ENCODE assay signal across 32 mouse cellular contexts in genomic region chr16:30253374-30253773, GRCm38 (mm10). TPM values are rescaled to one million over a fixed set of nuclear protein-coding genes. Genes with fewer than 3 reads are reported as not detected.
DNase-seq lines count a peak whose midpoint lies in the region; ATAC-seq and TF ChIP-seq lines count a peak whose summit lies in the region.
"Had no signal": no experiment of that assay in that cellular context is flagged by ENCODE, and none has a peak within 500 bp of the region (broad histone marks: within the 10 kb centered on the region; RNA-seq: fewer than 3 reads in every experiment).

No protein-coding gene starts in this region.

- H3K4me3 ChIP-seq in liver, adult 2 months (ENCODE audit: insufficient read depth, low read depth, low read length) = no peak overlapping the region
- no peak overlapping the region for H3K4me3 ChIP-seq in intestine, embryonic 16.5 days (ENCODE audit: low read length)
- H3K4me3 ChIP-seq: embryonic facial prominence, embryonic 12.5 days; embryonic facial prominence, embryonic 15.5 days; erythroblast, embryonic 14.5 days; forebrain, embryonic 12.5 days; forebrain, embryonic 15.5 days; heart, embryonic 12.5 days; heart, embryonic 15.5 days; hindbrain, embryonic 10.5 days had no signal

- H3K27ac ChIP-seq in liver, adult 2 months (replicated peaks; ENCODE audit: insufficient read depth, low read depth, low read length) = peak overlapping the region; percentile 98
- H3K27ac ChIP-seq in intestine, embryonic 16.5 days (ENCODE audit: low read length) = no peak overlapping the region
- H3K27ac ChIP-seq: embryonic facial prominence, embryonic 12.5 days; embryonic facial prominence, embryonic 15.5 days; forebrain, embryonic 12.5 days; forebrain, embryonic 15.5 days; heart, embryonic 15.5 days; hindbrain, embryonic 10.5 days; hindbrain, embryonic 14.5 days had no signal

- no peaks in the 10 kb centered on the region for H3K27me3 ChIP-seq in liver, adult 2 months (ENCODE audit: control insufficient read depth, insufficient read depth, low read length)
- no peaks in the 10 kb centered on the region for H3K27me3 ChIP-seq in intestine, embryonic 16.5 days (replicated peaks; ENCODE audit: control insufficient read depth, insufficient read depth, low read length)
- H3K27me3 ChIP-seq: Patski had no signal

- no peaks in the 10 kb centered on the region for H3K79me2 ChIP-seq in liver, adult 2 months (ENCODE audit: control insufficient read depth, insufficient read depth, low read length)

- TF ChIP-seq POLR2A in liver, adult 2 months (IDR thresholded peaks at IDR 0.05; ENCODE audit: extremely low read depth, insufficient read depth, low read length) = no peak

- DNase-seq in kidney, adult 18-20 months = peak; percentile 28
- no peak for DNase-seq in kidney, postnatal 4 days
- DNase-seq in liver, adult 2 months (ENCODE audit: extremely low read depth, low read depth, low spot score) = peak; percentile 95
- no peak for DNase-seq in liver
- peak; percentile 61 for DNase-seq in large intestine, adult 2 months (ENCODE audit: low read depth, low spot score)
- DNase-seq: adrenal gland, postnatal 10 days; adrenal gland, postnatal 36 days; B cell, adult 2 months; cerebellum, adult 18-20 months; cerebellum, adult 9-11 months; cerebellum, postnatal 25 days; gastrocnemius, postnatal 25 days; heart, adult 18-20 months; heart, postnatal 10 days; heart, postnatal 36 days had no signal

- TF ChIP-seq CTCF in liver, adult 2 months (IDR thresholded peaks at IDR 0.05; ENCODE audit: low read depth, low read length) = no peak

- H3K4me2 ChIP-seq in intestine, embryonic 16.5 days (ENCODE audit: low read depth, low read length) = no peak overlapping the region
- H3K4me2 ChIP-seq: embryonic facial prominence, embryonic 12.5 days; embryonic facial prominence, embryonic 15.5 days; forebrain, embryonic 12.5 days; forebrain, embryonic 15.5 days; heart, embryonic 12.5 days; heart, embryonic 15.5 days; hindbrain, embryonic 14.5 days had no signal

- H3K36me3 ChIP-seq in liver, adult 2 months (ENCODE audit: control insufficient read depth, insufficient read depth, low read length) = no peaks in the 10 kb centered on the region
- H3K36me3 ChIP-seq in intestine, embryonic 16.5 days (ENCODE audit: control insufficient read depth, insufficient read depth, low read length) = no peaks in the 10 kb centered on the region
- H3K36me3 ChIP-seq: embryonic facial prominence, embryonic 12.5 days; embryonic facial prominence, embryonic 15.5 days; forebrain, embryonic 12.5 days; forebrain, embryonic 15.5 days; G1E; heart, embryonic 12.5 days; heart, embryonic 15.5 days; hindbrain, embryonic 10.5 days had no signal

- ATAC-seq in intestine, embryonic 16.5 days = peak; percentile 62
- ATAC-seq in erythroblast, adult 5-6 weeks (replicated peaks; ENCODE audit: low FRiP score, poor library complexity, severe bottlenecking) = no peak
- ATAC-seq: forebrain, embryonic 15.5 days; Patski had no signal

- WGBS in liver, adult 2 months = 30% methylated on average over 4 of the region's 4 CpGs
- WGBS in intestine, embryonic 16.5 days = 66% methylated on average over 4 of the region's 4 CpGs
- 44% methylated on average over 4 of the region's 4 CpGs for whole genome bisulfite sequencing in large intestine, adult 2 months

- H3K9ac ChIP-seq in liver, adult 2 months (ENCODE audit: low read depth, low read length) = 0 out of 2 replicates have a peak overlapping the region, but pooled peaks have one; percentile 13
- no peak overlapping the region for H3K9ac ChIP-seq in intestine, embryonic 16.5 days (ENCODE audit: low read depth, low read length)
- H3K9ac ChIP-seq: embryonic facial prominence, embryonic 12.5 days; embryonic facial prominence, embryonic 15.5 days; forebrain, embryonic 12.5 days; forebrain, embryonic 15.5 days; heart, embryonic 12.5 days; heart, embryonic 15.5 days; hindbrain, embryonic 14.5 days had no signal

- no peaks in the 10 kb centered on the region for H3K9me3 ChIP-seq in intestine, embryonic 16.5 days (ENCODE audit: control insufficient read depth, low read length)
- H3K9me3 ChIP-seq: embryonic facial prominence, embryonic 12.5 days; embryonic facial prominence, embryonic 15.5 days; forebrain, embryonic 12.5 days; forebrain, embryonic 15.5 days; G1E; heart, embryonic 12.5 days; heart, embryonic 15.5 days; hindbrain, embryonic 10.5 days had no signal

- H3K4me1 ChIP-seq in liver, adult 2 months (ENCODE audit: control insufficient read depth, insufficient read depth, low read length) = peaks cover 39% of the 10 kb centered on the region
- peaks cover 7% of the 10 kb centered on the region for H3K4me1 ChIP-seq in intestine, embryonic 16.5 days (ENCODE audit: control insufficient read depth, insufficient read depth, low read length)
- H3K4me1 ChIP-seq: forebrain, embryonic 12.5 days had no signal

RNA-seq across cellular contexts. Expression of gene Cpn2, which starts 13.9 kb away (rescaled TPM):
- total RNA-seq in liver, adult 2 months (2014; rRNA removed) = 137 and 158 TPM in 2 replicates
- 263 and 285 TPM in 2 replicates for polyA plus RNA-seq in liver, adult 2 months (2012; rRNA removed)
- 0.24 and 0.28 TPM in 2 replicates for polyA plus RNA-seq in intestine, embryonic 16.5 days (2015; fragmentation: Nextera tagmentation; extraction: Ambion mirVana)
- 0.38 and 0.44 TPM in 2 replicates for polyA plus RNA-seq in large intestine, adult 2 months (2012; rRNA removed)
- total RNA-seq in erythroblast, adult 5-6 weeks (2015; ENCODE audit: low replicate concordance) = not detected in 2 replicates
- not detected in 2 replicates for total RNA-seq in erythroblast, adult 5-6 weeks (2017; ENCODE audit: low replicate concordance)
- total RNA-seq: CH12.LX; common myeloid progenitor, adult 5-6 weeks; gastrocnemius, postnatal 25 days had no signal
- polyA plus RNA-seq: embryonic facial prominence, embryonic 12.5 days; embryonic facial prominence, embryonic 15.5 days; forebrain, embryonic 12.5 days; forebrain, embryonic 15.5 days; G1E; gonadal fat pad, adult 2 months; heart, embryonic 12.5 days; heart, embryonic 15.5 days; hindbrain, embryonic 10.5 days; hindbrain, embryonic 14.5 days; Patski had no signal

RNA-seq across cellular contexts. Expression of gene Lrrc15, which starts 29.7 kb away (rescaled TPM):
- total RNA-seq in liver, adult 2 months (2014; rRNA removed) = 0.07 TPM in 1 of 2 replicates, not detected in the other
- polyA plus RNA-seq in liver, adult 2 months (2012; rRNA removed) = 0.02 TPM in 1 of 2 replicates, not detected in the other
- polyA plus RNA-seq in intestine, embryonic 16.5 days (2015; fragmentation: Nextera tagmentation; extraction: Ambion mirVana) = 0.32 and 0.37 TPM in 2 replicates
- polyA plus RNA-seq in large intestine, adult 2 months (2012; rRNA removed) = 0.02 and 0.03 TPM in 2 replicates
- not detected in 2 replicates for total RNA-seq in erythroblast, adult 5-6 weeks (2015; ENCODE audit: low replicate concordance)
- total RNA-seq in erythroblast, adult 5-6 weeks (2017; ENCODE audit: low replicate concordance) = 0.09 TPM in 1 of 2 replicates, not detected in the other
- total RNA-seq: CH12.LX; common myeloid progenitor, adult 5-6 weeks had no signal
- polyA plus RNA-seq: erythroblast, embryonic 14.5 days; G1E; Patski had no signal

RNA-seq across cellular contexts. Expression of gene Gp5, which starts 57.2 kb away (rescaled TPM):
- 0.28 and 0.34 TPM in 2 replicates for total RNA-seq in liver, adult 2 months (2014; rRNA removed)
- 0.17 and 0.20 TPM in 2 replicates for polyA plus RNA-seq in liver, adult 2 months (2012; rRNA removed)
- 0.42 and 0.43 TPM in 2 replicates for polyA plus RNA-seq in intestine, embryonic 16.5 days (2015; fragmentation: Nextera tagmentation; extraction: Ambion mirVana)
- polyA plus RNA-seq in large intestine, adult 2 months (2012; rRNA removed) = 0.11 and 0.15 TPM in 2 replicates
- 1.0 TPM in 1 of 2 replicates, not detected in the other for total RNA-seq in erythroblast, adult 5-6 weeks (2015; ENCODE audit: low replicate concordance)
- total RNA-seq in erythroblast, adult 5-6 weeks (2017; ENCODE audit: low replicate concordance) = 0.77 and 2.1 TPM in 2 replicates
- total RNA-seq: gastrocnemius, adult 8-10 months had no signal

Comparison
In these comparisons a context has a peak if more than half of its experiments do, and no peak if none do; other contexts are left out.
1. DNase-seq: peak in kidney, adult 18-20 months (single experiment), liver, adult 2 months (single experiment) and large intestine, adult 2 months (single experiment); none in kidney, postnatal 4 days (0 of 2) and liver (single experiment).
2. RNA of gene Cpn2, which starts 13.9 kb away (polyA plus RNA-seq): 263 to 285 TPM in liver, adult 2 months; 0.38 to 0.44 TPM in large intestine, adult 2 months and 0.24 to 0.28 TPM in intestine, embryonic 16.5 days; every median in the first group is over 100 times any median in the second.